Mouse (Mus musculus): ENCODE results near the gene Atp5d. TPM values are rescaled to one million over a fixed set of nuclear protein-coding genes. Genes with fewer than 3 reads are reported as not detected.

Gene Atp5d
- total RNA-seq, 2 experiments from 2014 or later: 356 to 366 TPM

- no peak for DNase-seq (ENCODE audit: extremely low spot score in 1 of 2, low spot score in 2 of 2)
- intact Hi-C loops (cut with DNase I): no loop called here
- H3K4me3 ChIP-seq: peak overlapping the region; percentile 68; the same call in 1 of the 2 replicates
- no peak overlapping the region for H3K27ac ChIP-seq
- TF ChIP-seq CTCF (IDR thresholded peaks at IDR 0.05): no peak
These were observed 5.7 kb downstream of the Atp5d start for GRCm38 (mm10) chr10:80144159-80144558.

- peak; percentile 84 for TF ChIP-seq CTCF (IDR thresholded peaks at IDR 0.05)
- intact Hi-C loops (cut with DNase I): no loop called here
- Histone ChIP-seq H3K4me3 (peak overlapping the region; percentile 14; the same call in 1 of the 2 replicates), H3K27ac (peak overlapping the region; percentile 76)
- DNase-seq (ENCODE audit: extremely low spot score in 1 of 2, low spot score in 2 of 2): peak in 1 of 2 experiments; percentile 74
These were observed 6.7 kb downstream of the Atp5d start for GRCm38 (mm10) chr10:80144864-80145838.

- TF ChIP-seq CTCF (IDR thresholded peaks at IDR 0.05): no peak
- peak in 1 of 2 experiments; percentile 36 for DNase-seq (ENCODE audit: extremely low spot score in 1 of 2, low spot score in 2 of 2)
- Histone ChIP-seq H3K27ac (peak overlapping the region; percentile 76), H3K4me3 (no peak overlapping the region)
- intact Hi-C loops (cut with DNase I): no loop called here
These were observed 7.5 kb downstream of the Atp5d start for GRCm38 (mm10) chr10:80145896-80146295.

- no peak overlapping the region for H3K4me3 ChIP-seq
- H3K27ac ChIP-seq: peak overlapping the region; percentile 76; the same call in 1 of the 2 replicates
- no peak for TF ChIP-seq CTCF (IDR thresholded peaks at IDR 0.05)
- no peak for DNase-seq (ENCODE audit: extremely low spot score in 1 of 2, low spot score in 2 of 2)
- intact Hi-C loops (cut with DNase I): no loop called here
These were observed 8.2 kb downstream of the Atp5d start for GRCm38 (mm10) chr10:80146568-80147011.

GRCm38 (mm10) chr10:80147146-80147718, 8.8 kb downstream of the Atp5d start:
- Histone ChIP-seq H3K4me3 (peak overlapping the region; percentile 95), H3K27ac (peak overlapping the region; percentile 100)
- no peak for TF ChIP-seq CTCF (IDR thresholded peaks at IDR 0.05)
- peak in 1 of 2 experiments; percentile 24 for DNase-seq (ENCODE audit: extremely low spot score in 1 of 2, low spot score in 2 of 2)
- intact Hi-C loops (cut with DNase I): no loop called here

- H3K27ac ChIP-seq: peak within 1 kb of the TSS; percentile 100
- DNase-seq (ENCODE audit: extremely low spot score in 1 of 2, low spot score in 2 of 2): peak; percentile 75 to 77
- peak within 1 kb of the TSS; percentile 95 for H3K4me3 ChIP-seq
- intact Hi-C loops (cut with DNase I): no loop called here
- TF ChIP-seq CTCF (IDR thresholded peaks at IDR 0.05): peak; percentile 57
These were observed 9.5 kb downstream of the Atp5d start, which contains the start of gene Midn for GRCm38 (mm10) chr10:80147719-80148601. Gene Midn (plus strand): TSS chr10:80148272.

GRCm38 (mm10) chr10:80148610-80149290, 10.3 kb downstream of the Atp5d start:
- peak; percentile 95 to 96 for DNase-seq (ENCODE audit: extremely low spot score in 1 of 2, low spot score in 2 of 2)
- Histone ChIP-seq H3K4me3 (peak overlapping the region; percentile 95), H3K27ac (peak overlapping the region; percentile 100)
- peak; percentile 73 for TF ChIP-seq CTCF (IDR thresholded peaks at IDR 0.05)
- intact Hi-C loops (cut with DNase I): loop anchor here (1.0 kb wide), 1 partner anchor 17 kb away; the partner anchor contains the start of gene Cirbp

GRCm38 (mm10) chr10:80149291-80150225, 11.1 kb downstream of the Atp5d start:
- Histone ChIP-seq H3K4me3 (peak overlapping the region; percentile 95), H3K27ac (peak overlapping the region; percentile 100)
- intact Hi-C loops (cut with DNase I): loop anchor here (1.0 kb wide), 1 partner anchor 16 kb away; the partner anchor contains the start of gene Cirbp
- TF ChIP-seq CTCF (IDR thresholded peaks at IDR 0.05): no peak
- DNase-seq (ENCODE audit: extremely low spot score in 1 of 2, low spot score in 2 of 2): peak; percentile 95 to 98

- DNase-seq (ENCODE audit: extremely low spot score in 1 of 2, low spot score in 2 of 2): peak; percentile 60
- Histone ChIP-seq H3K4me3 (peak overlapping the region; percentile 95), H3K27ac (peak overlapping the region; percentile 97)
- intact Hi-C loops (cut with DNase I): no loop called here
- no peak for TF ChIP-seq CTCF (IDR thresholded peaks at IDR 0.05)
These were observed 12.1 kb downstream of the Atp5d start for GRCm38 (mm10) chr10:80150226-80151210.
